Mouse (Mus musculus) liver (tissue): ENCODE results near the gene Sox11.

Experiments used
- DNase-seq: peaks from one replicate; pipeline ENCODE4 v3.0.0-alpha.2; 2020; ENCODE audit warnings: mixed read lengths

Sox11 gene

GRCm38 (mm10) chr12:27341871-27342690 is at the start of gene Sox11:
TSS of gene Sox11 (minus strand) at chr12:27342574.
- DNase-seq = peak; percentile 9

- no peak for DNase-seq
These were observed 49.4 kb upstream of the Sox11 start for GRCm38 (mm10) chr12:27391652-27392305.

DNA sequence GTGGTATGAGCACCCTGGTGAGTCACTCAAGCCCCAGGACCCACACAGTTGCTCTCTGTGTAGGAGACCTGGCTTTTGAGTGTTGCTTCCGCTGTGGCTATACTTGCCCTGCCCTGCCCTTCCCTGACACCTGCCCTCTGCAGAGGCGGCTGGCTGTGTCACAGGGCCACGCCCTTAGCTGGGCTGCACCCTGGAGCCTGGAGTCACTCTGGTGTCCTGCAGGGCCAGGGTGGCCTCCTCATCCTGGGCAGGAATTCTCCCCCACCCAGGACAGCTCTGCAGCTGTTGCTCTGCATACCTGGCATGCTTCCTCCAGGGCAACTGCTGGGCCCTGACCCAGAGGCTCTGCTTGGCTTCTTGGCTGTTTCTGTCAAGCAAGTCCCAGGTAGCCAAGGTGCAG is 48.1 kb upstream of the Sox11 start:
- no peak for DNase-seq

- DNase-seq = no peak
These were observed 47.1 kb upstream of the Sox11 start for GRCm38 (mm10) chr12:27389429-27389828.

GRCm38 (mm10) chr12:27372505-27372904 is 30.1 kb upstream of the Sox11 start:
- no peak for DNase-seq

- no peak for DNase-seq
These were observed 28.4 kb upstream of the Sox11 start for GRCm38 (mm10) chr12:27370756-27371155.

- DNase-seq = no peak
These were observed 25.1 kb upstream of the Sox11 start for GRCm38 (mm10) chr12:27367476-27367875.

GRCm38 (mm10) chr12:27363840-27364640 is 21.7 kb upstream of the Sox11 start:
- DNase-seq = no peak

- no peak for DNase-seq
These were observed 14.8 kb upstream of the Sox11 start for GRCm38 (mm10) chr12:27357076-27357637.

- no peak for DNase-seq
These were observed 14.2 kb upstream of the Sox11 start for GRCm38 (mm10) chr12:27356571-27356970.

GRCm38 (mm10) chr12:27343606-27344410 is 1.4 kb upstream of the Sox11 start:
- no peak for DNase-seq

GRCm38 (mm10) chr12:27342691-27343605 is 574 bp upstream of the Sox11 start:
- peak; percentile 84 for DNase-seq

- DNase-seq = peak; percentile 9
These were observed 1.1 kb downstream of the Sox11 start for GRCm38 (mm10) chr12:27341130-27341870.

DNA sequence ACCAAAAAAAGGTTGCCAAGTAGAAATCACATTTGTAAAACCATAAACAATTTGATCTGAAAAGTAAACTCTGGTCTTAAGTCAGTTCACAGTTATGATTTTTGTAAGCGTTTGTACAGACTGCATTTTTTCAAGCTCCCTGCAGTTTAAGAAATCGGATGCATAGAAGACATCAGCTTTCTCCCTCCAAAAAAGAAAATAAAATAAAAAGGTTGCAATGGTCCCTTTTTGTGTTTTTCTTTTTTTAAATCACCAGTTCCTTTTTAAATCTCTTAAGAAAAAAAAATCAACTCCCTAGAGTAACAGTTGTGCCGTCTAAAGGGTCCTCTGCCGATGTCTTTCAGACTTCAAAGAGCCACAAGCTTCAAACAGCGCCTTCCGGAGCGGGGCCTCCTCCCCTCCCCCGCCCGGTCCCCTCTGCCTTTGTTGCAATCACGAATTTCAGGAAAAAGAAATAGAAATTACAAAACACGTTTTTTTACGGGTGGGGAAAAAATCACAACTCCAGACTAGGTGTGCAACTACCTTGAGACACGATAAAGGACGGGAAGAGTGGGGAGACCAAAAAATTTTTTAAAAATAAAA is 1.8 kb downstream of the Sox11 start:
- no peak for DNase-seq

DNA sequence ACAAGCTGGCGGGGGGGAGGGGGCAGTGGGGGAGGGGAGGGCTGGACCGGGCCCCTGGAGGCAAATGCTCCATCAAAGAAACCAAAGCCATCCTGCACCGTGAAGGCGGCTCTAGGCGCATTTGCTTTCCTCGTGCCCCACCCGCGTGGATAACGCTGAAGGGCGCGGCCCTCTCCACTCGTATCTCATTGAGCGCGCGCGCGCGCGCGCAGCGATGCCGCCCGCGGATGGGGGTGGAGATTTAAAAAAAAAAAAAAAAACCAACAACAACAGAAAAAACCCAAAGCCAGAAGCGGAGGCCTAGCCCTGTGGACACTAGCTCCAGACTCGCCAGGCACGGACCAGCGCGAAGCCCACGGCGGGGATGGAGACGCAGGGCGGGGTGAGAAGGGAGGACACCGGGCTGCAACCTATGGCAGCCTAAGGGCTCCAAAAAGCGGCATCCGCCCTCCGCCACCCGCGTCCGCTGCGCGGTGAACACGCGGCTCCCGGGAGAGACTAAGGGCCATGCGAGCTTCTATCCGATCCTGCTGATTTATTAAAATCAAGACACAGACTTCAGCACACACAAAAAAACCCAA is 3.1 kb downstream of the Sox11 start:
- DNase-seq = peak; percentile 16

DNA sequence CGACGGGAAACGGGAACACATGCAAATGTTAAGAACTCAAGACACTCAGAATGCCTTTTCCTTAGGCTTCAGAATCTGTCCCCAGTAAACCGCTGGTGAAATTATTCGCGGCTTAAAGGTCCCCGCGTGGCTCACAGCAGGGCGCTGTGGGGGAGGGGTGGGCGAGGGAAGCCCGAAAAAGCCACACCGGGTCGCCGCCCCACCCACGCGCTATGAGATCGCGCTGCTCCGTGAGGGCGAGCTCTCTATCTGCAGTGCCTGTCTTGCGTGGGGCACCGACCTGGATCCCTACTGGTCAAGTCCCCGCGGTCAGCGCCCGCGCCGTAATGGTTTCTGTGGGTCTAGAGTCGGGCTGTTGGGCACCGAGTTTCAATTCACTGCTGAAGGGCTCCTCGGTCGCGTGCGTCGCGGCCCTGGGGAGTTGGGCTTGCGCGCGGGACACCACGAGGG is 3.6 kb downstream of the Sox11 start:
- DNase-seq = peak; percentile 6

- no peak for DNase-seq
These were observed 4.3 kb downstream of the Sox11 start for GRCm38 (mm10) chr12:27338116-27338515.

DNA sequence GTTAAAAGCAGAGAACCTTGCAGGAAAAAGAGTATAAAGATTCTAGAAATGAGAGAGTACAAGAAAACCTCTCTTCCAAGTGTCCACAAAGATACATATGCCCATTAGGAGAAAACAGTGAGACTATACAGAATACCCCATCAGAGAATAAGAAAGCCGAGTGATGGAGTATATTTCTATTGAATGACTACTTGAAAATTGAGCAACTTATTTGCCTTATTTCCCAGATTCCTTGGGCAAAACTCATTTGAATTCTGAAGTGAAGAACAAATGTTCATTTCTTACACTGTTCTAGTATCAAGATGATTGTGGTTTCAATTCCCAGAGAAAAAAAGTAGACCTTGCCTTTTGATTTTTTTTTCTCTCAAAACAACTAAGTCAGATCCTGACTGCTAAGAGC is 4.9 kb downstream of the Sox11 start:
- no peak for DNase-seq

GRCm38 (mm10) chr12:27336801-27337200 is 5.6 kb downstream of the Sox11 start:
- no peak for DNase-seq
